In genomic region chr5:30270571-30271190, GRCm38 (mm10) we compare ENCODE assay signal across 10 mouse cellular contexts. TPM values are rescaled to one million over a fixed set of nuclear protein-coding genes. Genes with fewer than 3 reads are reported as not detected.
A peak's percentile ranks its signal among the peaks of the same experiment; 100 is the strongest.
DNase-seq lines count a peak whose midpoint lies in the region; ATAC-seq and TF ChIP-seq lines count a peak whose summit lies in the region.
"Had no signal": no experiment of that assay in that cellular context is flagged by ENCODE, and none has a peak within 500 bp of the region (broad histone marks: within the 10 kb centered on the region; RNA-seq: fewer than 3 reads in every experiment).

No protein-coding gene starts in this region.

- no peak for ATAC-seq in lung, embryonic 14.5 days (ENCODE audit: insufficient read depth)
- ATAC-seq in megakaryocyte, adult 5-6 weeks (ENCODE audit: poor library complexity, severe bottlenecking): no peak

- H3K36me3 ChIP-seq in lung, embryonic 14.5 days (ENCODE audit: insufficient read depth): peaks cover 25% of the 10 kb centered on the region

- H3K4me2 ChIP-seq in lung, embryonic 14.5 days: no peak overlapping the region
- H3K4me2 ChIP-seq: hindbrain, embryonic 14.5 days; neural tube, embryonic 12.5 days had no signal

- no peak overlapping the region; the same call in 1 of the 2 replicates for H3K27ac ChIP-seq in lung, embryonic 14.5 days (ENCODE audit: low read depth)
- H3K27ac ChIP-seq: hindbrain, embryonic 14.5 days; neural tube, embryonic 12.5 days had no signal

- H3K4me1 ChIP-seq in lung, embryonic 14.5 days (ENCODE audit: insufficient read depth): no peaks in the 10 kb centered on the region
- H3K4me1 ChIP-seq: neural tube, embryonic 12.5 days had no signal

- H3K9ac ChIP-seq in lung, embryonic 14.5 days: no peak overlapping the region
- H3K9ac ChIP-seq: hindbrain, embryonic 14.5 days; neural tube, embryonic 12.5 days had no signal

- DNase-seq in adrenal gland, adult 2 months: peak; percentile 19
- no peak for DNase-seq in adrenal gland, adult 8-10 months
- DNase-seq in lung, embryonic 14.5 days: peak; percentile 72
- no peak for DNase-seq in lung, adult 18-20 months
- peak; percentile 37 to 53 for DNase-seq in layer of hippocampus, postnatal 10 days (ENCODE audit: low spot score in 2 of 2)
- DNase-seq in right cerebral cortex, postnatal 36 days (ENCODE audit: low spot score in 2 of 2): peak; percentile 69 to 74
- no peak for DNase-seq in thymus, postnatal 10 days (ENCODE audit: low spot score in 2 of 2)

- H3K27me3 ChIP-seq in lung, embryonic 14.5 days (ENCODE audit: insufficient read depth, low read length): no peaks in the 10 kb centered on the region
- H3K27me3 ChIP-seq: neural tube, embryonic 12.5 days had no signal

- no peak overlapping the region for H3K4me3 ChIP-seq in lung, embryonic 14.5 days (ENCODE audit: low read depth, low read length)
- H3K4me3 ChIP-seq: neural tube, embryonic 12.5 days had no signal

- WGBS in lung, embryonic 14.5 days: 51% methylated on average over 11 of the region's 11 CpGs

- no peak for TF ChIP-seq CTCF in lung, embryonic 14.5 days (IDR thresholded peaks at IDR 0.05; ENCODE audit: low read depth)

- no peaks in the 10 kb centered on the region for H3K9me3 ChIP-seq in lung, embryonic 14.5 days (ENCODE audit: low read depth, low read length)
- H3K9me3 ChIP-seq: neural tube, embryonic 12.5 days had no signal

RNA-seq across cellular contexts. Expression of gene Drc1, which starts 10.5 kb away (rescaled TPM):
- under 1 TPM; 0.49 to 0.59 TPM for total RNA-seq in adrenal gland, adult 2 months (2021)
- polyA plus RNA-seq in adrenal gland, adult 2 months (2012; rRNA removed): 0.11 TPM in 1 of 2 replicates, not detected in the other
- 1 to 10 TPM in 3 of 4 experiments, under 1 TPM in 1; 0.59 to 2.1 (median 1.1) TPM for total RNA-seq in adrenal gland, adult 8-10 months (2022)
- 0.46 and 0.51 TPM in 2 replicates for polyA plus RNA-seq in lung, embryonic 14.5 days (2014; fragmentation: Nextera tagmentation; extraction: Ambion mirVana)
- 10 to 100 TPM; 16.3 to 16.5 TPM for total RNA-seq in layer of hippocampus, postnatal 10 days (2021)
- total RNA-seq in megakaryocyte, adult 5-6 weeks (2015): 0.11 TPM in 1 of 2 replicates, not detected in the other
- total RNA-seq in megakaryocyte, adult 5-6 weeks (2017): 0.28 TPM in 1 of 2 replicates, not detected in the other

RNA-seq across cellular contexts. Expression of gene Selenoi, which starts 38.3 kb away (rescaled TPM):
- total RNA-seq in adrenal gland, adult 2 months (2021): 10 to 100 TPM; 21.8 to 25.6 TPM
- polyA plus RNA-seq in adrenal gland, adult 2 months (2012; rRNA removed): 27.0 and 53.8 TPM in 2 replicates
- total RNA-seq in adrenal gland, adult 8-10 months (2022): 10 to 100 TPM; 15.1 to 24.5 (median 20.4) TPM
- polyA plus RNA-seq in lung, embryonic 14.5 days (2014; fragmentation: Nextera tagmentation; extraction: Ambion mirVana): 18.9 and 19.2 TPM in 2 replicates
- total RNA-seq in layer of hippocampus, postnatal 10 days (2021): 10 to 100 TPM; 59.5 to 61.1 TPM
- total RNA-seq in megakaryocyte, adult 5-6 weeks (2015): 16.1 and 17.2 TPM in 2 replicates
- 29.2 and 37.1 TPM in 2 replicates for total RNA-seq in megakaryocyte, adult 5-6 weeks (2017)

Comparison
In these comparisons a context has a peak if more than half of its experiments do, and no peak if none do; other contexts are left out.
1. DNase-seq: peak in adrenal gland, adult 2 months (single experiment), lung, embryonic 14.5 days (single experiment), layer of hippocampus, postnatal 10 days (2 of 2) and right cerebral cortex, postnatal 36 days (2 of 2); none in adrenal gland, adult 8-10 months (single experiment), lung, adult 18-20 months (0 of 2) and thymus, postnatal 10 days (0 of 2).
2. RNA of gene Drc1, which starts 10.5 kb away (total RNA-seq): 16.3 to 16.5 TPM in layer of hippocampus, postnatal 10 days; 0.59 to 2.1 TPM in adrenal gland, adult 8-10 months, 0.49 to 0.59 TPM in adrenal gland, adult 2 months and 0.11 to 0.28 TPM in megakaryocyte, adult 5-6 weeks; every median in the first group is over 4 times any median in the second.